Mouse (Mus musculus) gastrocnemius, postnatal 10 days (tissue): ENCODE data around the gene Trmt44. TPM values are rescaled to one million over a fixed set of nuclear protein-coding genes. Genes with fewer than 3 reads are reported as not detected.

Source experiments
- DNase-seq: peaks from one replicate; pipeline ENCODE4 v3.0.0; 2021; ENCODE audit warnings: mixed read lengths
- total RNA-seq, 2 experiments: library from RNA; stranded (reverse); gene quantifications; 2 replicates each; pipeline ENCODE4 v1.2.3; 2021

Trmt44 gene
- total RNA-seq, 2 experiments from 2014 or later, result 2.0 to 3.9 TPM

DNA sequence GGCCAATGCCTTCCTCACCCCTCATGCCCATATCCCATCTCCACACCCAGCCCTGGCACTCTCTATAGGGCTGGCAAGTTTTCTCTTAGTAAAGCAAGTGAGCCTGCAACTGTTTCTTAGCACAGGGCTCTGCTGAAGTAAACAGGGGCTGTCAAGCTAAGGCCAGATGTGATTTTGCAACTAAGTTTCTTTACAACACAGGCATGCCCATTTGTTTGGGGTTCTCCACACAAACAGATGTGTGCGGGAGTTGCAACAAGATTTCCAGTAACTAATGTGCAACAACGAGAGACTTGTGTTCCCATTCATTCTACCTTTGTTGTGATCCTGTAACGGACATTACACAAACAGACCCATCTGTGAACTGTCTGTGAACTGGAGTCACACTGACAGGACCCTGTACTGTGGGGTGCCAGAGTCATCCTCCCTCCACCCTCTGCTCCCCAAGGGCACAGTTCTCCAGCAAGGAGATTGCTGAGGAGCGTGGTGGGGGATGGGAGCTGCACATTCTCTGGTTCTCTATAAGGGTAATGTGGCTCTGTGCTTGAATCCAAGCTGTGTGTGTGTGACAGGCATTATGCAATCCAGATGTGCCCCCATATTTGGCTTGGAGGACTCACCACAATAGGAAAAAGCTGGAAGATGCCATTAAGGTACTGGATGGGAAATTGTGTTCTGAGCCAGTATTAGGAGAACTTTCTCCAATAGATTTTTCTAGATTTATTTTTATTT is 33.6 kb downstream of the Trmt44 start:
- no peak for DNase-seq

DNA sequence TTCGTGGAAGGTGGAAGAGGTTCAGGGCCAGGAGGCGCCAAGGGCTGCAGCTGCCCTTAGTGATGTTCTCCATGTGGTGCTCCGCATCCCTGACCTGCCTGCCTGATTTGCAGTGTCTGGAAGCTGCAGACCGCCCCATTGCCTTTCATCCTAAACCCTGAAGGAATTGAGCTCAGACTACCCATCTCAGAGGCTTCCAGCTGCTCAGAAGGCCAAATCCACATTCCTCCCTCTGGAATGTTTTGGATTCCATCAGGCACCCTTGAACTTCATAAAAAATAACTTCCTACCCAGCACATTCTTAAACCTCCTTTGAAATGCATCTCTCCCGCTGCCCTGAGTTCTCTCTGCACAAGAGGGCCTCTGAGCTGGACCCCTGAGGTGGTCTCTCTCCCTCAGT is 34.3 kb downstream of the Trmt44 start:
- DNase-seq, result no peak

DNA sequence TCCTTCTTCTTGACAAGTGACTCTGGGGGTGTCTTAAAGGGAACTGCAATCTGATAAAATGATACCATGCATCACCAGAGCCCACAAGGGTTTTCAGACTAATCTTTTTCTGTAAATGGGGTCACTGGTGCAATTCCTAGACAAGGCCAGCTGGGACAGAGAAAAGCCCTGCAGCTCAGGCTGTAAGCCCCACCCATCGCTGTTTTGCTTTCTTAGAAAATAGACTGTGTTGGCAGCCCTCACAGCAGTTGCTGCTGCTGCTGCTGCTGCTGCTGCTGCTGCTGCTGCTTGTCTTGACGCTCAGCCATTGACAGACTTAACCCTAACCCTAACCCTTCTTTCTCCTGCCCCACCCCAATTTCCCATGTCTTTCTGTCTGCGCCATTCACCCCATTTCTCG is 35.3 kb downstream of the Trmt44 start:
- no peak for DNase-seq

DNA sequence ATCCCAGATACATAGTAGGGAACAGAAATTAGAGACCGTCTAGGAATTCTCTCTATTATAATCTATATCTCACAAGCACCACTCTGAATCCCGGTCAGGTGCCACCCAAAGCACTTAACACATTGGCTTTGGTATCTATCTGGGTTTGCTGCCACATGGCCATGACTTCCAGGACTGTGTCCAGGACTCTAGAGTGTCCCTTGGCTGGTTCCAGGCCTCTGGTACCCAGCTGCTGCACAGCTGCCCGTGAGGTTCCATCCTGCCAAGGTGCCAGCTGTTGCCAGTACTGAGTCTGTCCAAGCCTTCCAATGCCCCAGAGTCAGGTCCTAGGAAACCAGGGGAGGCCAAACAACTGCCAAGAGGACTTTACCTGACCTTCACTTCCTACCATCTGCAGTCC is 36.8 kb downstream of the Trmt44 start:
- DNase-seq, result peak; percentile 50

DNA sequence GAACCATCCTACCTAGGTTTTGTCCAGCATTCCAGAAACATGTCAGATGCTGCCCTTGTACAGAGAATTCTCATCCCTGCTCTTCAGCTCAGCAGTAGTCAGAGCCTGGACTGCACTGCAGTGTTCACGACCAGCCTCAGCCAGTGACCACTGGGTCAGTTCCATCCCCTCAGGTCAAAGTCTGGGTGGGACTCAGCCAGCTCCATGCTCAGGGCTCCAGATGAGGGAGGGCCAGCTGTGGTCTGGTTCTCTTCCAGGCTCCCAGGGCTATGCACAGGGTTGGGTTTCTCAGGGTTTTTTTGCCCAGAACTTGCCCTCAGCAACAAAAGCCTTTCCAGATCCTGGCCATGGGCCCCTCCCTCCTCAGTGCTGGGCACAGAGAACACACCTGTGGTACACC is 37.4 kb downstream of the Trmt44 start:
- no peak for DNase-seq

- DNase-seq, result no peak
Measured at GRCm38 (mm10) chr5:35536271-35536670, 38.6 kb downstream of the Trmt44 start.

GRCm38 (mm10) chr5:35531586-35531985 is 43.3 kb downstream of the Trmt44 start:
- DNase-seq, result no peak

GRCm38 (mm10) chr5:35530442-35530841 is 44.4 kb downstream of the Trmt44 start:
- DNase-seq, result peak; percentile 59

DNA sequence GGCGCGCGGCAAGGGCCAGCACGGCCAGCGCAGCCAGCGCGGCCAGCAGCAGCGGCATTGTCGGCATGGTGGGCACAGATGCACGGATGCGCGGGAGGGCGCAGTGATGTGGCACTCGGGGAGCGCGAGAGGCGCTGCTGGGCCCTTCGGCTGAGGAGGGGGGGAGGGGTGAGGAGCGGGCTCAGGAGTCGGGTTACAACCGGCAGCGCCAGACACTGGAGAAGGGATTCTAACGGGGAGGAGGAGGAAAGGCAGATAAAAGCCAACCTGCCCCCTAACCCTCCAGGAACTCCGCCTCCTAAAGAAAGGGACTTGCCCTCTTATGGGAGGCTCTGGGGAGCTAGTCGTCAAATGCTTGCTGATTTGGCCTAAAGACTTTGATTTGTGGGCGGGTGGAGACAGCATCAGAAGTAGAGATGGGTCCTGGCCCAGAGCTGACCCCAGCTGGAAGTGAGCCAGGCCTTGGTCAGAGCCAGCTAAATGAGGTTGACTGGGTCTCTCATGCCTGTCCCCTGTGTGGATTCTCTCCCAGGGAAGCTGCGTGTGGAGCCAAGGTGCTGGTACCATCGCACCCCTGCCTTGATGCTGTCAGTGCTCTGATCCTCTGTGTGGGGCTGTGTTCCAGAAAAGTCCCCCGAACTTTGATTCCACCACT is 49.3 kb downstream of the Trmt44 start, which contains the start of gene Cpz:
Gene Cpz (minus strand): TSS at position 230 of the 655 bp plus-strand sequence.
- DNase-seq, result peak; percentile 53

DNA sequence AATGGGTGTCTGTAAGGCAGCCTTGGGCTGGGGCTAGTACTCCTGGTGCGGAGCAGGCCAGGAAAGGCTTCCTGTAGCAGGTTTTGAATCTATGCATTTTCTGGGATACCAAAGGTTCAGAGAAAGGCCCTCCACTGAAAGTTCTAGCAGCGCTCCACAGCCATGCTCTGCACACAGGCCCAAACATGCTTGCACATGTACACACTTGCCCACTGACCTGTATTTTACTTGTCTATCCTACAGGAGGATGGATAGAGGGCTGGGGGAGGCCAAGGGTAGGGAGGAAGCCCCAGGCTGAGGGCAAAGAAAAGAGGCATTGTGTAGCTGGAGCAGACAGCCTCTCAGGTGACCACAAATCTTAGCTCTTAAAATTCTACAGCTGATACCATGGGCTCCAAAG is 50.5 kb downstream of the Trmt44 start:
- no peak for DNase-seq

DNA sequence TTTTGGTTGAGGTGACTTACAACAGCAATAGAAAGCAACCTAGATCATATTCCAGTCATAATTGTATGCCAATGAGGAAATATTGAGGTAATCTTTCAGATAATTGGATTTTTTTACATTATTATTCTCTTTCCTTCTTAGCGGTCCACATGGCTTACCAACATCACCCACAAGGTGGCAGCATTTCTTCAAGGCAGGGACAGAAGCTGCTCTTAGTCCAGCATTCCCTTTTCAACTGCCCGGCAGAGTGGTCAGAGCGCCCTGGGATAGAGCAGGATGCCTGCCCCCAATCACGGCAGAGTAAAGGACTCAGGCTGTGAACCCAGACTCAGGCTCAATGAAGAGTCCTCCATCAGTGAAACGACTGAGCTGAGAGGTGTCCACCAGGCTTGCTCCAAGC is 51.1 kb downstream of the Trmt44 start:
- peak; percentile 83 for DNase-seq

DNA sequence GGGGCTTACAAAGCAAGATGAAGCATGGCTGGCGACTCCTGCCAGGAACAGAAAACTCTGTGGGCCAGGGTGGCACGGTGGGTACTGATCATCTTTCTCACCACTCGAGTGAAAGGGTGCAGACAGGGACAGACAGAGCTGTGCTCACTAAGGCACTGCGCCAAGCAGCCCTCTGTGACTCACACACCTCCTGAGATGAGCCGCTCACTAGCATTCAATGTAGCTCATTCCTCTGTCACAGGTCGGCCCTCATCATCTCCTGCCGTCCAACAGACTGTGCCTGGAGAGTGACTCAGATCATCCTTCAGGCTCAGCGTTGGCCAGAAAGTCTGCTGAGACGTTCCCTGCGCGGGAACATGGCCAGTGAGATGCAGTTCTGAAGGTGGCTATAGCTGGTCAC is 58.1 kb downstream of the Trmt44 start:
- DNase-seq, result no peak

DNA sequence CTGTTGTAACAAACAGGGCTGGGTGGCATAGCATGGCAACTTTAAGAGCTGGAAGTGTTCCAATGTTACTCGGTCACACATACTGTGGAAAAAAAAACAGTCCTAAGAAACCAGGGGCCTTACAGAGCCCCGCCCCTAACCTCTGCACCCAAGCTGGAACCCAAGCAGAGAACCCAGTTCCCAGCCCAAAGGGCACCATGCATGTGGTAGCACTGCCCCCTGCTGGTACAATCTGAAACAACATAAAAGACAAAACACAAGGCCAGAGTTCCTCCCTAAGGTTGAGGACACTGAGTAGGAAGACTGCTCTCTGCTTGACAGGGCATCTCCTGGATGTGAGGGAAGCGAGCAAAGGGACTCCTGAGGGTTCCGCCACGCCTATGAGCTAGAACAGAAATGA is 64.3 kb downstream of the Trmt44 start:
- DNase-seq, result peak; percentile 64

Other genes with a start within 250 kb of the Trmt44 start
- gene Hmx1, start 186.0 kb downstream of the Trmt44 start, total RNA-seq, result not detected
- 10 to 100 TPM; 18.3 to 26.3 TPM for gene Cpz, start 49.4 kb downstream of the Trmt44 start, total RNA-seq
- gene Acox3, start 8.0 kb upstream of the Trmt44 start, total RNA-seq, result 10 to 100 TPM; 11.1 to 14.5 TPM
- gene Htra3, start 104.7 kb upstream of the Trmt44 start, total RNA-seq, result 10 to 100 TPM; 48.0 to 61.7 TPM
- gene Sh3tc1, start 164.9 kb upstream of the Trmt44 start, total RNA-seq, result 1 to 10 TPM; 3.7 to 5.2 TPM
- 10 to 100 TPM; 51.3 to 68.7 TPM for gene Ablim2, start 182.8 kb upstream of the Trmt44 start, total RNA-seq